Mouse (Mus musculus): ENCODE measurements around the gene Lrp6.

Gene Lrp6

GRCm38 (mm10) chr6:134567986-134568556 is 1.3 kb upstream of the Lrp6 start:
- no peak for DNase-seq

- no peak for DNase-seq
These were observed 432 bp downstream of the Lrp6 start for GRCm38 (mm10) chr6:134566248-134566817.

GRCm38 (mm10) chr6:134565606-134566247 is 1.0 kb downstream of the Lrp6 start:
- peak; percentile 45 for DNase-seq

- peak; percentile 21 to 63 for DNase-seq
These were observed 2.2 kb downstream of the Lrp6 start for GRCm38 (mm10) chr6:134564539-134564938.

- DNase-seq = no peak
These were observed 7.1 kb downstream of the Lrp6 start for GRCm38 (mm10) chr6:134559635-134560034.

- no peak for DNase-seq
These were observed 8.1 kb downstream of the Lrp6 start for GRCm38 (mm10) chr6:134558546-134559129.

GRCm38 (mm10) chr6:134557043-134557442 is 9.7 kb downstream of the Lrp6 start:
- DNase-seq = peak in 1 of 2 experiments; percentile 56

GRCm38 (mm10) chr6:134556185-134556950 is 10.4 kb downstream of the Lrp6 start:
- DNase-seq = no peak

- no peak for DNase-seq
These were observed 11.6 kb downstream of the Lrp6 start for GRCm38 (mm10) chr6:134555178-134555577.

GRCm38 (mm10) chr6:134554230-134554629 is 12.5 kb downstream of the Lrp6 start:
- DNase-seq = no peak

- no peak for DNase-seq
These were observed 15.8 kb downstream of the Lrp6 start for GRCm38 (mm10) chr6:134551007-134551406.

- no peak for DNase-seq
These were observed 16.4 kb downstream of the Lrp6 start for GRCm38 (mm10) chr6:134550396-134550795.

GRCm38 (mm10) chr6:134544843-134545242 is 21.9 kb downstream of the Lrp6 start:
- no peak for DNase-seq

- no peak for DNase-seq
These were observed 22.7 kb downstream of the Lrp6 start for GRCm38 (mm10) chr6:134544093-134544492.

GRCm38 (mm10) chr6:134543607-134544006 is 23.2 kb downstream of the Lrp6 start:
- no peak for DNase-seq

- DNase-seq = no peak
These were observed 24.4 kb downstream of the Lrp6 start for GRCm38 (mm10) chr6:134542374-134542773.

GRCm38 (mm10) chr6:134540161-134540560 is 26.6 kb downstream of the Lrp6 start:
- DNase-seq = no peak

- DNase-seq = no peak
These were observed 27.3 kb downstream of the Lrp6 start for GRCm38 (mm10) chr6:134539459-134539858.

GRCm38 (mm10) chr6:134538805-134539204 is 28.0 kb downstream of the Lrp6 start:
- no peak for DNase-seq

GRCm38 (mm10) chr6:134537461-134538117 is 29.2 kb downstream of the Lrp6 start:
- no peak for DNase-seq

- no peak for DNase-seq
These were observed 31.6 kb downstream of the Lrp6 start for GRCm38 (mm10) chr6:134535169-134535568.

- no peak for DNase-seq
These were observed 33.7 kb downstream of the Lrp6 start for GRCm38 (mm10) chr6:134533021-134533420.

GRCm38 (mm10) chr6:134531950-134532349 is 34.8 kb downstream of the Lrp6 start:
- no peak for DNase-seq
